Mouse (Mus musculus) A20 (cell line): ENCODE results near the gene Bcl11a.
A peak's percentile ranks its signal among the peaks of the same experiment; 100 is the strongest.

Experiments
- DNase-seq: peaks from one replicate; pipeline ENCODE4 v3.0.0-alpha.2; 2011; ENCODE audit warnings: low read depth, low spot score

The Bcl11a gene

DNA sequence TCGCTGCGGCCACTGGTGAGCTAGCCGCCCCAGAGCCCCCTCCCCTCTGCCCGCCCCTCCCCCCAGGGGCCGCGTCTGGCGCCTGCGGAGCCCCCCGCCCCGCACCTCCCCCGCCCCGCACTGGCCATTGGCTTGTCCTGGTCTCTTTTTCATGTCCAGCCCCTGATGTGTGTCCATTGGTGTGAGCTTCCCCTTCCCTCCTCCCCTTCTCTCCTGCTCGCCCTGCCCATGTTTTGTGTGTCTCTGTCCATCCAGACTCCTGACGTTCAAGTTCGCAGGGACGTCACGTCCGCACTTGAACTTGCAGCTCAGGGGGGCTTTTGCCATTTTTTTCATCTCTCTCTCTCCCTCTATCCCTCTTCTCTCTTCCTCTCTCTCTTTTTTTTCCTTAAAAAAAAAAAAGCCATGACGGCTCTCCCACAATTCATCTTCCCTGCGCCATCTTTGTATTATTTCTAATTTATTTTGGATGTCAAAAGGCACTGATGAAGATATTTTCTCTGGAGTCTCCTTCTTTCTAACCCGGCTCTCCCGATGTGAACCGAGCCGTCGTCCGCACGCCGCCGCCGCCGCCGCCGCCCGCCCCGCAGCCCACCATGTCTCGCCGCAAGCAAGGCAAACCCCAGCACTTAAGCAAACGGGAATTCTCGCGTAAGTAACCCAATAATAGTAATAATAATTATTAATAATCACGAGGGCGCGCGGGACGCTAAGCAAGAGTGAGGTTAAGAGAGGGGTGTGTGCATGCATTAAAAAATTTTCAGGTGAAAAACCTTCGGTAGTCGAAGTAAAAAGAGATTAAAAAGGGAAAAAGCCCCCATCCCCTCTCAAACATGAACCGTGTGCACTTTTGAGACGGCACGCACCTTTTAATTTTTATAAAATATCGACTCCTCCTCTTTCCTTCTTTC is at the start of gene Bcl11a:
TSS of gene Bcl11a (plus strand) at position 262 of the 911 bp plus-strand sequence.
- peak; percentile 88 for DNase-seq

GRCm38 (mm10) chr11:24044025-24044424 is 33.8 kb upstream of the Bcl11a start:
- DNase-seq: no peak

DNA sequence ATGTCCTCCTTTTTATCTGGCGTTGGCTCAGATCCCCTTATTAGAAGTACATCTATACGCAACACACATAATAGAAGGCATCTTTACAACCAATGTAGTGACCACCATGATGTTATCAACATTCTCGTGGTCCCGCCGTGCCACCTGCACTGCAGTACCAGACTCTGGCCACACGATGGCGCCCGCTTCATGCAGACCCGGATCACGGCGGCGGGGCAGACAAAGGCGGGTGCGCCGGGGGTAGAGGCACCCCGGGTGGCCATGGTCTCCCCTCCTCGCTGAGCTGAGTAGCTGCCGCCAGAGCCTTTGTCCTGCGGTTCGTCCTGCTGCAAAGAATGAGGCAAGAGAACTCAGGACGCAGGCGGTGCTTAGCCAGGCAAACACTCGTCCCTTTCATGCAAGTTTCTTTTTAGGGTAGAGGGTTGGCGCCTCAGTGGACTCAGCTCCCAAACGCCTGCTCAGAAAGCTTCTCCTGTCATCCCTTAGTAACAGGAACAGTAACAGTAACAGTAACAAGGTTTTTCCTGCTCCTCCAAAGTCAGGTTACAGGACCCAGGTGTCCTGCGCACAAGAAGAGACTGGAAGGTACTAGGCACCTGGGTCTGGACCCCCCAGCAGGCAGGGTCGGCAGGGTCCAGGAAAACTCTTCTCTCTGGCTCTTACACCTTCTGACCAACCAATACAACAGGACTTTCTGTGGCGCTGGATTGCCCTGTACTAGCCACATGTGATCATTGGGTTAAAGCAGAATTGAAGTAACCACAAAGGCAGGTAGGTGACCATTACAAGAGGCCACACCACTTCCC is 28.4 kb upstream of the Bcl11a start:
- peak; percentile 76 for DNase-seq

DNA sequence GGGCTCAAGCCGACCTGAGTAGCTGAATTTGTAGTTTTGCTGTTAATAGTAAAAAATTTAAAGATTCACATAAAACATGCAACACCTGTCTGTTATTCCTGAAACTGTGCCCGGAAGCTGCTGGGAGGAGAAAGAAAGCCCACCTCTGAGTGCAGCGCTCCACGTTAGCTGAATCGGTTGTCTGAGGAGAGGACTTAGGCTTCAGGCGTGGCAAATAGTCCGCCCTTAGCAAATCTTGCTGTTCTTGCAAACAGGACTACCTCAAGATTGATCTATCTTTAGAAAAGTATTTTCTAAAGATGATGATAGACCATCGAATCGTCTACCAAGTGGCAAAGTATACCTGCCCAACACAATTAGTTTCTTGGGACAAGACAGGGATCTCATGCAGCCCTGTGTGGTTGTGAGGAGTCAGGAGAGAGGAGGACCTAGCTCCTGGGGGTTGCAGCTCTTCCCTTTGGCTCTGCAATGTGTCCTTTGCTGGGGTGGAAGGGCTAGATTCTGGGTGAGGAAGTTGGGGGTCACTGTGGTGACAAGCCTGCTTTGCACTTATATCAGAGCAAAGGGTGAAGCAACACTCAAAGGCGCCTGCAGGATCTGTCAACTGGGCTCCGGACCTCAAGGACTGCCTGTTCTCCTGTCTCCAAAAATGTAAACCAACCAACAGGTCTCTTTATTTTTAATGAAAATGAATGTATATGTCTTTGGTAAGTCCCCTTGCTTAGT is 27.7 kb upstream of the Bcl11a start:
- no peak for DNase-seq

DNA sequence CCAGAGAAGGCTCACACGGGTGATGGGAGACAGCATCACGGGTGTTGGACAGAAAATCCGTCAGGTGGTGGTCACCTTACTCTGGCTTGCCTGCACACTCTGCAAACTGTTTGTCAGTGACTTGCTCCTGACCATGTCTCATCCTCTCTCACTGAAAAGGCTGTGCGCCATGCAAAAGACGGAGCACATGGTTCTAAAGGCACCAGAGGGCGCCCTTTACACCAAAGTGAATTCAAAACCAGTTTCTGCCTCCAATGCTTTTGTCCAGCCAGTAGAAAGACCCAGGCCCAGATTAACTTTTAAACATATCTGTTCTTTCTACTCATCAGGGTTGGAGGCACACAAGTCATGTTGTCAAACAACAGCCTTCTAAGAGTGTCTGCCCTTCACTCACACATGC is 25.0 kb upstream of the Bcl11a start:
- peak; percentile 59 for DNase-seq

DNA sequence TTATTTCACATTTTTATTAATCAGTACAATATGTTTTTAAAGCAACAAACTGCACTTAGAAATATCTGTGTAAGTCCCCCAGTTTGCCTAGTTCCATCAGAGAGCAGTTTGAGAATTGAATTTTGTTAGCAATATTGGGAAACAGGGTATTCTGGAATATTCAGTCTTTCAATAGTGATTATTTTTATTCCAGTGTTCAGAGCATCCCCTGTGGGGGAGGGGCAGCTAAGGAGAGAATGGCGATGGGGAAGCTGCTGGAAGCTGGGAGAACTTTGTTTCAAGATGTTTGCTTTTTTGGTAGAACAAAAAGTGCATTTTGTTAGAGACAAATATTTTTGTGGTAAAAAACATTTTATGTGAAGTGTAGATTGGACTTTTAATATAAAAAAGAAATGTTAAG is 18.7 kb upstream of the Bcl11a start:
- no peak for DNase-seq

GRCm38 (mm10) chr11:24060428-24060827 is 17.4 kb upstream of the Bcl11a start:
- no peak for DNase-seq

DNA sequence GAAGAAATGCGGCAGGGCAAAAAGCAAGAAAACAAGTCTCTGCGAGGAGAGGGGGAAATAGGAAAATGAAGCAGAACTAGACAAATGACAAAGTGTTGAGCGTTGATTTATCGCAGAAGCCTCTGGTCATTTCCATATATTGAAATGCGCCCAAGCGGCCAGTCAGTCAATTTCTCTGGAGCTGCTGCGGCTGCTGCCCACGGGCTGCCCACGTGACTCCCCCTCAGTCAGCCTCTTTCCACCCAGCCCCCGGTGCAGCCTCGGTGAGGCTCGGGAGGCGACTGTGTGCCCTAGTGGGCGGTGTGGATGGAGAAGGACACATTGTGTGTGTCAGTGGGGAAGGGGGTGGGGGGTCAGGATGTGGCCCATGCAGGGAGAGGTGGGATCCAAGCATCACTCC is 16.0 kb upstream of the Bcl11a start:
- peak; percentile 46 for DNase-seq

- DNase-seq: no peak
Measured at GRCm38 (mm10) chr11:24062495-24063096, 15.3 kb upstream of the Bcl11a start.

GRCm38 (mm10) chr11:24064221-24064620 is 13.6 kb upstream of the Bcl11a start:
- DNase-seq: no peak

GRCm38 (mm10) chr11:24065313-24065712 is 12.5 kb upstream of the Bcl11a start:
- peak; percentile 52 for DNase-seq

DNA sequence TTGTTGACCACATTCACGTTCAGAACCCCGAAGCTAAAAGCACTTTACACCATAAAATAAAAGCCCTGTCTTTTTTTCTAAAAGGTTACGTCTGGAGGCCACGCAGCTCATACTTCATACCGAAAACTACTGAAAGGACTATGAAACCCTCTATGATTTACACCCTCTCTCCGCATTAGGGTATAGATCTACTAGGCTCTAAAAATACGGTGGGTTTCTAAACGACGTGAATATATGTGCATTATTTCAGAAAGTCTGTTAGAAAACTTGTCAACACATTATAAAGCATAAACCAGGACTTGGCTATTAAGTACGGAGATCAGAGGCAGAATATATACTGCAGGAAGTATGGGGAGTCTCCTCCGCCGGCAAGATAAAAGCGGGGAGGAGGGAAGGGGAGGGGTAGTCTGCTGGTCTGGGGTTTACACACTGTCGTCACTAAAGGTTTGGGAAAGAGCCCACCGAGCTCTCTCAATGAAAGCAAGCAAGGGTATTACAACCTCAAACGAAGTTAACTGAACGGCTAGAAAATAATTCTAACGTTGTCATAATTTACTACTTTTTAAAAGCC is 3.8 kb upstream of the Bcl11a start:
- no peak for DNase-seq

- no peak for DNase-seq
Measured at GRCm38 (mm10) chr11:24074634-24075104, 3.2 kb upstream of the Bcl11a start, which contains the start of gene A830031A19Rik. TSS of gene A830031A19Rik (minus strand) at chr11:24075054.

DNA sequence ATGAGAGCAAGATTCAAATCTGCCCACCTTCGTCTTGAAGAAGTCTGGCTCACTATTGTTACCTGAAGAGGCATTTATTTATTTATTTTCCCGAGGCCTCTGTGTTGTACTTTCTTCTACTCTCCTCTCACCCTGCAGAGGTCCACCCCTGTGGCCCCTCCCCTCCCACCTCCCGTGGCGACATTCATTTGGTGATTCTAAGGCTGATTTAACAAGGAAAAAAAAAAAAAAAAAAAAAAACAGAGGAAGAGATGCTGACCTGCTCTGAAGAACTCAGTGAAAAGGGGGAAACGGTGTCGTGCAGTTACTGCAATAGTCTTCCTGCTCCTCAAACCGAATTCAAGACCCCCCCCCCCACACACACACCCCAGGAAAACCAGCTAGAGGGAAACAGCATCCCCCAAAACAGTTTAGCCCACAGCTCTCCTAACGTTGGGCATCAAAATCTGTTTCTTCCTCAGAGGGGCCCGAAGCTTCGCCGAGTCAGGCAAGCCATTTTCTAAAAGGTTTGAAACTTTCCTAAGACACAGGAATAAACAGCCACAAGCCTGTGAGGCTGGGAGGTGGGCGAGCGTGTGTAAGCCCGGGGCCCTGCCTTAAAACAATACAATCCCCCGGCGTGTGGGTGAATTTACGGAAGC is 2.2 kb upstream of the Bcl11a start:
- no peak for DNase-seq

DNA sequence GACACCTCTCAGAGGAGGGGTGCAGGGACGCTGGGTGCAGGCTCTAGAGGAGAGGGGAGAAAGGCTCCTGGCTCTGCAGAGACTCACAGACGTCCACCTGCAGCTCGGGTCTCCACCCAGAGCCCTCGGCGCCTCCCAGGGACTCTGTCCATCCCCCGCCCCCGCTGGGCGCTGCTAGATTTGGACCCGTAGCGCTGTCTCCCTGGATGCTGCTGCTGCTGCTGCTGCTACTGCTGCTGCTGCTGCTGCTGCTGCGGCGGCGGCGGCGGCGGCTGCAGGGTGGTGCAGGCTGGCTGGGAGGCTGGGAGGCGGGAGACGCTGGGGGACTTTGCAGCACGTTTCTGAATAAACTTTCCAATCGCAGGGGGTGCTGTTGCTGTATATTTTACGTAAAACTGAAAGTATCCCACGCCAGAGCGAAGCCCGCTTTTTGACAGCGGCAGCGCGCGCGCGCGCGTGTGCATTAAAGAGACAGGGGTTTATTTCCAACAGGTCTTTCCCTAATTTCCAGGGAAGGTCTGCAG is 1.7 kb upstream of the Bcl11a start:
- DNase-seq: peak; percentile 92

DNA sequence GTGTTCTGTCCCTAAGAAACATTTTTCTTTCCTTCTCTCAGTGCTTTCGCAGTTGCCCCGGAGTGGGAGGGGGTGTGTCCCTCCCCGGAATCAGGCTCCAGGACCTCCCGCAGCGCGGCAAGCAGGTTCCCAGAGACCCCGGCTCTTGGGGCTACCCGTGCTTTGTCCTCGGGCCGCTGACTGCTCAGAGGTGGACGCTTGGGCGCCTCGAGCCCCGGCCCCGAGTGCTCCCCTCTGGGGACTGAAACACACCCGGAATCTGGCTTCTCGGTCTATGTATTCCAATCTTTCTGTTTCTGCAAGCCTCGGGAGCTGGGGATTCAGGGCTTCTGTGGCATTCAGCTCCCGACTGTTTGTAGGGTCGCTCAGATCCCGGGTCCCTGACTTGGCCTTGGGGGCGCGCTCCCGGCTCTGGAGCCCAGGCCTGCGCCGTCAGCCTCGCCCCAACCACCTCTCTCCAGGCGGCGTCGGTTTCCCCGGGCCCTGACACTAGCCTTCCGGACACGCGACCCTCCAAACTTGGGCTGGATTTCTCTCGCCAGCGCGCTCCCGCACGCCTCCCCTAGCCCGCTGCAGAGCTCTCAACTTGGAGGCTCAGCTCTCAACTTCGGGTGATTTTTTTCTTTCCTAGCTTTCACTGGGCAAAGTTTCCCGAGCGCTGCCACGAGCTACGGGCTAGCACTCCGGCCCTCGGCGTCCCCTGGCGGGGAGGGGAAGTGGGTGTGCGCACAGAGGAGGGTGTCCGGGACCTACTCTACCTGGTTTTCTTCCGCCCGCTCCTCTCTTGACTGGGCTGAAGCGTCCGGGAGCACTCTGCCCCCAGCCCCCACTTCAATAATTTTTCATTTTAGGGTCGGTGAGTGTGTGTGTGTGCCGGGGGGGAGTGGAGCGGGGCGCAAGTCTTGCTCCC is 780 bp upstream of the Bcl11a start:
- DNase-seq: peak; percentile 90

DNA sequence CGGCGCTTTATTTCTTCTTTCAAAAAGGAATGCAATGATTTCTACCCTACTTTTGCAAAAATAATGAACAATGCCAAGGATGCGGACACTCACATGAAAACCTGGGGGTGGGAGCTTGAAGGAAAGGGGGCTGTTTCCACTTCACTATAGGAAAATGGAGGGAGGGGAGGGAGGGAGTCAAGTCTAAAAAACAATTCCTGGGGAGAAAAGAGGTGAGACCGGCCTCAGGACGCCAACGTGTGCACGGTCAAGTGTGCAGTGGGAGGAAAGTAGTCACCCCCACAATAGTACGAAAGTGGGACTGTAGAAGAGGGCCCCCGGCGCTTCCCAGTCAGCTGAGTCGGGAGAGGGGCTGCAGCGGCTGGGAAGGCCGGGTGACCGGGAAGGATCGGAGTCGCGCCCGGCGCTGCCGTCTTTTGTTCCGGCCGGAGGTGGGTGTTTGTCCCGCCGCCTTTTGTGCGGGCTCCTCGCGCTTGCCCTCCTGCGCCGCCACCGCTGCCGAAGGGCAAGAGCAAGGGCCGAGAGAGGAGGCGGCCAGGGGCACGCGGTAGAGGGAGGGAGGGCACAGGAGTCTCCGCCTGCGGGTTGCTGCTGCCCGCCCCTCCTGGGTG is 955 bp downstream of the Bcl11a start:
- peak; percentile 84 for DNase-seq
